Mouse (Mus musculus) ES-Bruce4 (cell line): ENCODE data around the gene Ptprm. TPM values are rescaled to one million over a fixed set of nuclear protein-coding genes. Genes with fewer than 3 reads are reported as not detected.

ENCODE experiments used
- H3K27ac ChIP-seq: 2 replicates; pipeline ENCODE4 v1.5.1; 2012; ENCODE audit warnings: low read length, inconsistent platforms; ENCODE audit not compliant: insufficient read depth
- H3K27me3 ChIP-seq: 2 replicates; pipeline ENCODE4 v1.6.1; 2012; ENCODE audit warnings: mild to moderate bottlenecking, low read length, inconsistent platforms; ENCODE audit not compliant: control insufficient read depth, poor library complexity, insufficient read depth, severe bottlenecking
- H3K36me3 ChIP-seq: 2 replicates; pipeline ENCODE4 v1.6.1; 2012; ENCODE audit warnings: inconsistent platforms, mild to moderate bottlenecking, low read length, moderate library complexity; ENCODE audit not compliant: control insufficient read depth, poor library complexity, insufficient read depth, severe bottlenecking
- H3K4me1 ChIP-seq: one replicate; pipeline ENCODE4 v1.8.1; 2011; ENCODE audit warnings: low read length; ENCODE audit not compliant: control insufficient read depth, insufficient read depth
- H3K4me3 ChIP-seq: 2 replicates; pipeline ENCODE4 v1.5.1; 2011; ENCODE audit warnings: low read depth, mild to moderate bottlenecking, low read length
- H3K9ac ChIP-seq: 2 replicates; pipeline ENCODE4 v1.6.1; 2012; ENCODE audit warnings: low read depth, mild to moderate bottlenecking, inconsistent platforms; ENCODE audit not compliant: poor library complexity, severe bottlenecking
- H3K9me3 ChIP-seq: replicated peaks from 2 replicates; pipeline ENCODE4 v1.6.1; 2012; ENCODE audit warnings: mild to moderate bottlenecking, low read length, inconsistent platforms; ENCODE audit not compliant: control insufficient read depth, poor library complexity, insufficient read depth, severe bottlenecking
- CTCF ChIP-seq: IDR thresholded peaks from one replicate; pipeline ENCODE4 v1.8.1; 2011; ENCODE audit warnings: low read depth, low read length
- EP300 ChIP-seq: IDR thresholded peaks from 2 replicates; pipeline ENCODE4 v1.6.1; 2011; ENCODE audit warnings: low read depth, low read length; ENCODE audit not compliant: insufficient read depth
- POLR2A ChIP-seq: IDR thresholded peaks from one replicate; pipeline ENCODE4 v1.8.1; 2011; ENCODE audit warnings: low read length; ENCODE audit not compliant: insufficient read depth
- polyA plus RNA-seq: library from polyadenylated mRNA; stranded (reverse); fragments of >200 nt; gene quantifications from 2 replicates; pipeline ENCODE4 v1.2.4, GENCODE M21; 2011; ENCODE audit warnings: low read depth; ENCODE audit not compliant: missing spikeins, insufficient read depth, insufficient read length

Gene Ptprm
- polyA plus RNA-seq, 1 experiment = 10.8 TPM

GRCm38 (mm10) chr17:67290662-67291240 lies 63.5 kb downstream of the Ptprm start:
- TF ChIP-seq CTCF (no peak), EP300 (no peak), POLR2A (no peak)
- Histone ChIP-seq H3K36me3 (no peaks in the 10 kb centered on the region), H3K4me3 (no peak overlapping the region), H3K9ac (no peak overlapping the region), H3K4me1 (no peaks in the 10 kb centered on the region), H3K9me3 (no peaks in the 10 kb centered on the region), H3K27me3 (no peaks in the 10 kb centered on the region; the same call in 1 of the 2 replicates), H3K27ac (no peak overlapping the region)

GRCm38 (mm10) chr17:67287501-67287900 lies 66.8 kb downstream of the Ptprm start:
- Histone ChIP-seq H3K9me3 (no peaks in the 10 kb centered on the region), H3K27me3 (no peaks in the 10 kb centered on the region; the same call in 1 of the 2 replicates), H3K9ac (no peak overlapping the region), H3K4me1 (no peaks in the 10 kb centered on the region), H3K4me3 (no peak overlapping the region), H3K36me3 (no peaks in the 10 kb centered on the region), H3K27ac (no peak overlapping the region)
- TF ChIP-seq EP300 (no peak), CTCF (no peak), POLR2A (no peak)

- no peak for TF ChIP-seq CTCF
- TF ChIP-seq EP300 = no peak
- TF ChIP-seq POLR2A = no peak
- no peak overlapping the region for H3K4me3 ChIP-seq
- no peaks in the 10 kb centered on the region for H3K36me3 ChIP-seq
- H3K27me3 ChIP-seq = no peaks in the 10 kb centered on the region
- H3K4me1 ChIP-seq = no peaks in the 10 kb centered on the region
- no peak overlapping the region for H3K27ac ChIP-seq
- no peaks in the 10 kb centered on the region for H3K9me3 ChIP-seq
- H3K9ac ChIP-seq = no peak overlapping the region
These were observed 72.6 kb downstream of the Ptprm start for GRCm38 (mm10) chr17:67281640-67282170.

- Histone ChIP-seq H3K27me3 (no peaks in the 10 kb centered on the region), H3K9ac (no peak overlapping the region), H3K36me3 (no peaks in the 10 kb centered on the region), H3K4me3 (no peak overlapping the region), H3K27ac (no peak overlapping the region), H3K4me1 (no peaks in the 10 kb centered on the region), H3K9me3 (no peaks in the 10 kb centered on the region)
- no peak for TF ChIP-seq POLR2A
- no peak for TF ChIP-seq CTCF
- no peak for TF ChIP-seq EP300
These were observed 76.9 kb downstream of the Ptprm start for GRCm38 (mm10) chr17:67277124-67277910.

- Histone ChIP-seq H3K36me3 (no peaks in the 10 kb centered on the region), H3K9ac (no peak overlapping the region), H3K9me3 (no peaks in the 10 kb centered on the region), H3K27me3 (no peaks in the 10 kb centered on the region), H3K27ac (no peak overlapping the region), H3K4me3 (no peak overlapping the region), H3K4me1 (no peaks in the 10 kb centered on the region)
- TF ChIP-seq CTCF (no peak), EP300 (no peak), POLR2A (no peak)
These were observed 79.6 kb downstream of the Ptprm start for GRCm38 (mm10) chr17:67274531-67275094.
